Mouse (Mus musculus) Patski (cell line): Measurements from ENCODE around the gene Svs2. TPM values are rescaled to one million over a fixed set of nuclear protein-coding genes. Genes with fewer than 3 reads are reported as not detected.

ENCODE experiments used
- ATAC-seq: fragments of 100-300 bp; one replicate; pipeline ENCODE4 v1.8.0; 2021
- CTCF ChIA-PET: fragments of 350-600 bp; sonication (Branson Sonifier 250); formaldehyde crosslinking; loops from one replicate; lab custom pipeline; 2022; ENCODE audit warnings: inconsistent platforms; lab: Charles Lee
- POLR2A ChIA-PET: fragments of 350-600 bp; sonication (Branson Sonifier 250); formaldehyde crosslinking; loops from one replicate; lab custom pipeline; 2022; ENCODE audit warnings: antibody characterized with exemption, inconsistent platforms; lab: Charles Lee
- DNase-seq: peaks from one replicate; pipeline ENCODE4 v3.0.0-alpha.2; 2011; ENCODE audit warnings: low read depth, low spot score
- H3K27me3 ChIP-seq: fragments of 371-371 bp; one replicate; pipeline ENCODE4 v1.5.1; 2021
- CTCF ChIP-seq: fragments of 100-300 bp; IDR thresholded peaks from one replicate; pipeline ENCODE4 v1.5.1; 2021
- in situ Hi-C: fragments of 300-500 bp; cut with MboI; formaldehyde crosslinking; loops from 3 replicates; pipeline ENCODE4 v1.11.1; 2018; ENCODE audit warnings: low pct_unique_long_range_greater_than_20kb, mixed read lengths
- polyA plus RNA-seq: library from polyadenylated mRNA; unstranded; gene quantifications from one replicate; pipeline ENCODE4 v1.2.3, GENCODE M21; 2021

The Svs2 gene
- polyA plus RNA-seq, 1 experiment from 2014 or later: not detected

GRCm38 (mm10) chr2:164199626-164200327, 38.5 kb downstream of the Svs2 start, which contains the start of gene Wfdc15a:
Gene Wfdc15a, minus strand, starts transcription at chr2:164200130.
- DNase-seq: no peak
- CTCF ChIA-PET: no interaction called here
- TF ChIP-seq CTCF: no peak
- POLR2A ChIA-PET: no interaction called here
- in situ Hi-C loops: no loop called here
- H3K27me3 ChIP-seq: no peaks in the 10 kb centered on the region
- no peak for ATAC-seq

- ChIA-PET POLR2A (no interaction called here), CTCF (no interaction called here)
- no peak for TF ChIP-seq CTCF
- H3K27me3 ChIP-seq: peaks cover 6% of the 10 kb centered on the region
- DNase-seq (no peak), ATAC-seq (no peak)
- in situ Hi-C loops: no loop called here
Observed at GRCm38 (mm10) chr2:164196700-164196990, 41.6 kb downstream of the Svs2 start.

- POLR2A ChIA-PET: no interaction called here
- CTCF ChIA-PET: no interaction called here
- peaks cover 6% of the 10 kb centered on the region for H3K27me3 ChIP-seq
- ATAC-seq (no peak), DNase-seq (no peak)
- in situ Hi-C loops: no loop called here
- TF ChIP-seq CTCF: no peak
Observed at GRCm38 (mm10) chr2:164195971-164196699, 42.1 kb downstream of the Svs2 start.

- in situ Hi-C loops: no loop called here
- DNase-seq: no peak
- H3K27me3 ChIP-seq: peaks cover 6% of the 10 kb centered on the region
- no peak for ATAC-seq
- ChIA-PET POLR2A (no interaction called here), CTCF (no interaction called here)
- TF ChIP-seq CTCF: no peak
Observed at GRCm38 (mm10) chr2:164194959-164195630, 43.2 kb downstream of the Svs2 start.

GRCm38 (mm10) chr2:164192279-164192678, 46.0 kb downstream of the Svs2 start:
- no peak for TF ChIP-seq CTCF
- POLR2A ChIA-PET: no interaction called here
- in situ Hi-C loops: no loop called here

GRCm38 (mm10) chr2:164190576-164190975, 47.7 kb downstream of the Svs2 start, which contains the start of gene Wfdc12:
Gene Wfdc12, minus strand, starts transcription at chr2:164190608.
- in situ Hi-C loops: no loop called here
- POLR2A ChIA-PET: no interaction called here
- TF ChIP-seq CTCF: no peak
- peaks cover 6% of the 10 kb centered on the region for H3K27me3 ChIP-seq
- no peak for ATAC-seq
- CTCF ChIA-PET: no interaction called here
- no peak for DNase-seq

More at GRCm38 (mm10) chr2:164192279-164192678, 46.0 kb downstream of the Svs2 start:
- H3K27me3 ChIP-seq: peaks cover 6% of the 10 kb centered on the region
- no peak for DNase-seq
- CTCF ChIA-PET: no interaction called here
- no peak for ATAC-seq

GRCm38 (mm10) chr2:164188722-164189121, 49.5 kb downstream of the Svs2 start:
- ChIA-PET POLR2A (no interaction called here), CTCF (no interaction called here)
- TF ChIP-seq CTCF: peak; percentile 48
- DNase-seq: no peak
- peaks cover 6% of the 10 kb centered on the region for H3K27me3 ChIP-seq
- ATAC-seq: no peak
- in situ Hi-C loops: no loop called here

Other genes with a start within 250 kb of the Svs2 start
- 219 TPM for gene Ywhab, start 243.5 kb downstream of the Svs2 start, polyA plus RNA-seq
- 0.60 TPM for gene Pabpc1l, start 213.0 kb downstream of the Svs2 start, polyA plus RNA-seq
- 28.8 TPM for gene Stk4, start 168.1 kb downstream of the Svs2 start, polyA plus RNA-seq
- 58.3 TPM for gene Tomm34, start 167.3 kb downstream of the Svs2 start, polyA plus RNA-seq
- not detected for gene Kcns1, start 67.4 kb downstream of the Svs2 start, polyA plus RNA-seq
- 0.05 TPM for gene Wfdc5, start 55.7 kb downstream of the Svs2 start, polyA plus RNA-seq
- gene Wfdc12, start 47.9 kb downstream of the Svs2 start, polyA plus RNA-seq: not detected
- gene Wfdc15a, start 38.3 kb downstream of the Svs2 start, polyA plus RNA-seq: not detected
- not detected for gene Wfdc15b, start 16.8 kb downstream of the Svs2 start, polyA plus RNA-seq
- gene Svs3b, start 18.2 kb upstream of the Svs2 start, polyA plus RNA-seq: not detected
- not detected for gene Svs4, start 40.0 kb upstream of the Svs2 start, polyA plus RNA-seq
- not detected for gene Svs3a, start 50.8 kb upstream of the Svs2 start, polyA plus RNA-seq
- not detected for gene Svs6, start 78.3 kb upstream of the Svs2 start, polyA plus RNA-seq
- not detected for gene Svs5, start 94.3 kb upstream of the Svs2 start, polyA plus RNA-seq
- 149 TPM for gene Slpi, start 150.6 kb upstream of the Svs2 start, polyA plus RNA-seq
- gene Rbpjl, start 164.7 kb upstream of the Svs2 start, polyA plus RNA-seq: 0.06 TPM
- 0.10 TPM for gene Matn4, start 166.7 kb upstream of the Svs2 start, polyA plus RNA-seq
- gene Sdc4, start 205.4 kb upstream of the Svs2 start, polyA plus RNA-seq: 672 TPM
- gene Sys1, start 218.5 kb upstream of the Svs2 start, polyA plus RNA-seq: 55.1 TPM
- gene Gm20458, start 222.5 kb upstream of the Svs2 start, polyA plus RNA-seq: 18.5 TPM
- gene Trp53tg5, start 235.3 kb upstream of the Svs2 start, polyA plus RNA-seq: 0.39 TPM
- gene Dbndd2, start 247.6 kb upstream of the Svs2 start, polyA plus RNA-seq: 48.8 TPM